8 mouse cellular contexts compared by ENCODE assay signal in genomic region chr11:29173706-29174436, GRCm38 (mm10). TPM values are rescaled to one million over a fixed set of nuclear protein-coding genes. Genes with fewer than 3 reads are reported as not detected.
DNase-seq lines count a peak whose midpoint lies in the region; ATAC-seq and TF ChIP-seq lines count a peak whose summit lies in the region.

No protein-coding gene starts in this region.

- peaks cover 2% of the 10 kb centered on the region; the same call in 1 of the 2 replicates for H3K4me1 ChIP-seq in heart, adult 2 months (ENCODE audit: control insufficient read depth, insufficient read depth, low read length)
- H3K4me1 ChIP-seq in liver, embryonic 12.5 days, result peaks cover 20% of the 10 kb centered on the region

- DNase-seq in heart, adult 2 months, result no peak
- DNase-seq in heart, postnatal 14 days, result no peak
- peak; percentile 23 for DNase-seq in 416B (ENCODE audit: low read depth)
- DNase-seq in fibroblast of lung, adult 2 months (ENCODE audit: low read depth), result peak; percentile 3
- no peak for DNase-seq in gastrocnemius, postnatal 4 days (ENCODE audit: low spot score in 2 of 2)
- DNase-seq in urinary bladder, postnatal 10 days (ENCODE audit: low spot score), result no peak
- no peak for DNase-seq in right cerebral cortex, postnatal 14 days

- H3K4me3 ChIP-seq in heart, adult 2 months, result peak overlapping the region; percentile 92
- H3K4me3 ChIP-seq in liver, embryonic 12.5 days, result peak overlapping the region; percentile 88

- no peak for TF ChIP-seq POLR2A in heart, adult 2 months (IDR thresholded peaks at IDR 0.05; ENCODE audit: insufficient read depth, low read depth, low read length)

- H3K27ac ChIP-seq in heart, adult 2 months, result peak overlapping the region; percentile 96; the same call in 1 of the 2 replicates
- H3K27ac ChIP-seq in liver, embryonic 12.5 days, result peak overlapping the region; percentile 97

- 2% methylated on average over 13 of the region's 13 CpGs for WGBS in heart, adult 2 months
- WGBS in liver, embryonic 12.5 days (ENCODE audit: insufficient replicate concordance), result 3% methylated on average over 13 of the region's 13 CpGs

- peak overlapping the region; percentile 90 for H3K4me2 ChIP-seq in liver, embryonic 12.5 days

- TF ChIP-seq CTCF in heart, adult 2 months (IDR thresholded peaks at IDR 0.05), result no peak

- H3K27me3 ChIP-seq in heart, adult 2 months (ENCODE audit: control insufficient read depth, insufficient read depth, low read length), result no peaks in the 10 kb centered on the region
- H3K27me3 ChIP-seq in liver, embryonic 12.5 days (replicated peaks), result no peaks in the 10 kb centered on the region

- peak; percentile 14; the same call in 1 of the 2 replicates for ATAC-seq in liver, embryonic 12.5 days

- no peaks in the 10 kb centered on the region for H3K9me3 ChIP-seq in liver, embryonic 12.5 days (replicated peaks)

- intact Hi-C loops in heart, adult 2 months (cut with DNase I), result loop anchor here (2.0 to 10.0 kb wide), 3 partner anchors 43 to 341 kb away; partner anchors contain the start of genes Ccdc88a, Pnpt1 and Prorsd1
- intact Hi-C loops in heart, postnatal 14 days (cut with DNase I), result no loop called here

- no peaks in the 10 kb centered on the region for H3K79me2 ChIP-seq in heart, adult 2 months (replicated peaks; ENCODE audit: control insufficient read depth, insufficient read depth, low read length)

- no peak for TF ChIP-seq EP300 in heart, adult 2 months (IDR thresholded peaks at IDR 0.05; ENCODE audit: insufficient read depth, low read depth, low read length)

- H3K36me3 ChIP-seq in heart, adult 2 months (ENCODE audit: control insufficient read depth, insufficient read depth, low read length), result peaks cover 2% of the 10 kb centered on the region; the same call in 1 of the 2 replicates
- peaks cover 6% of the 10 kb centered on the region for H3K36me3 ChIP-seq in liver, embryonic 12.5 days

- H3K9ac ChIP-seq in heart, adult 2 months (ENCODE audit: low read depth, low read length), result peak overlapping the region; percentile 61; the same call in 1 of the 2 replicates
- peak overlapping the region; percentile 97 for H3K9ac ChIP-seq in liver, embryonic 12.5 days

RNA-seq across cellular contexts. Expression of gene Ppp4r3b, which starts 1.2 kb away (rescaled TPM):
- total RNA-seq in heart, adult 2 months (2021), result 10 to 100 TPM; 28.4 to 41.2 TPM
- polyA plus RNA-seq in heart, adult 2 months (2012; rRNA removed), result 3.7 and 5.9 TPM in 2 replicates
- 10 to 100 TPM; 40.1 to 41.5 TPM for total RNA-seq in heart, postnatal 14 days (2021)
- polyA plus RNA-seq in liver, embryonic 12.5 days (2016; fragmentation: Nextera tagmentation; extraction: Ambion mirVana), result 62.2 and 65.8 TPM in 2 replicates
- 10 to 100 TPM; 40.5 to 42.3 TPM for total RNA-seq in gastrocnemius, postnatal 4 days (2021)

RNA-seq across cellular contexts. Expression of gene Pnpt1, which starts 43.3 kb away (rescaled TPM):
- 10 to 100 TPM; 25.7 to 29.1 TPM for total RNA-seq in heart, adult 2 months (2021)
- polyA plus RNA-seq in heart, adult 2 months (2012; rRNA removed), result 11.7 and 13.2 TPM in 2 replicates
- total RNA-seq in heart, postnatal 14 days (2021), result 10 to 100 TPM; 22.9 to 27.5 TPM
- polyA plus RNA-seq in liver, embryonic 12.5 days (2016; fragmentation: Nextera tagmentation; extraction: Ambion mirVana), result 43.9 and 44.5 TPM in 2 replicates
- total RNA-seq in gastrocnemius, postnatal 4 days (2021), result 10 to 100 TPM; 17.2 to 20.0 TPM

Comparison
In these comparisons a context has a peak if more than half of its experiments do, and no peak if none do; other contexts are left out.
1. DNase-seq: peak in 416B (single experiment) and fibroblast of lung, adult 2 months (single experiment); none in heart, adult 2 months (0 of 2), heart, postnatal 14 days (0 of 2), gastrocnemius, postnatal 4 days (0 of 2), urinary bladder, postnatal 10 days (single experiment) and right cerebral cortex, postnatal 14 days (single experiment).